Mouse (Mus musculus) kidney, adult 11 months (tissue): ENCODE measurements at regions not wholly inside any gene's neighbourhood (a gene's known extent, or its start where the extent isn't known, plus 50 kb on each side); places are given as distances from the start of the nearest gene placed in this dataset.
A peak's percentile ranks its signal among the peaks of the same experiment; 100 is the strongest.

Experiments used
- DNase-seq: peaks from one replicate; pipeline ENCODE4 v3.0.0; 2022

GRCm38 (mm10) chr5:64463570-64463969 is 307.5 kb downstream of the Tbc1d1 start:
- DNase-seq: no peak

- DNase-seq: no peak
Measured at GRCm38 (mm10) chr5:64466320-64466719, 310.2 kb downstream of the Tbc1d1 start.

GRCm38 (mm10) chr5:64467856-64468255 is 311.8 kb downstream of the Tbc1d1 start:
- no peak for DNase-seq

- no peak for DNase-seq
Measured at GRCm38 (mm10) chr5:64468307-64468706, 312.2 kb downstream of the Tbc1d1 start.

DNA sequence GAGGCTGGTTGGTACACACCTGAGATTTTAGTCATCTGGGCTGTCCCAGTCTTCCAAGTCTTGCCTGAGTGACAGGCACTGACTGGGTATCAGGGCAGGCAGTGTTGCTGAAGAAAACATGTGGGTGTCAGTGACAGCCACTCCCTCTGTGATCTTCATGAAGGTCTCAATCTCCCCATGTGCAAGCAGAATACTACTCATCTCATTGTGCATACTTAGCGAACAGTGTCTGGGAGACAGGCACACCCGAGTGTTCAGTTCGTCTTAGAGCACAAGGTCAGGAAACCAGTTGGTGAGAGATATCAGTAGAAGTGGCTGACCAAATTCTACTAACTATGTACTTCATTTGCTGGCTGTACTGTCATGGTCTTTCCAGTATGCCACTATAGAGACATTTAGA is 315.9 kb downstream of the Tbc1d1 start:
- no peak for DNase-seq

- peak; percentile 9 for DNase-seq
Measured at GRCm38 (mm10) chr5:64472415-64472814, 316.3 kb downstream of the Tbc1d1 start.

- DNase-seq: no peak
Measured at GRCm38 (mm10) chr5:64474868-64475267, 318.8 kb downstream of the Tbc1d1 start.

DNA sequence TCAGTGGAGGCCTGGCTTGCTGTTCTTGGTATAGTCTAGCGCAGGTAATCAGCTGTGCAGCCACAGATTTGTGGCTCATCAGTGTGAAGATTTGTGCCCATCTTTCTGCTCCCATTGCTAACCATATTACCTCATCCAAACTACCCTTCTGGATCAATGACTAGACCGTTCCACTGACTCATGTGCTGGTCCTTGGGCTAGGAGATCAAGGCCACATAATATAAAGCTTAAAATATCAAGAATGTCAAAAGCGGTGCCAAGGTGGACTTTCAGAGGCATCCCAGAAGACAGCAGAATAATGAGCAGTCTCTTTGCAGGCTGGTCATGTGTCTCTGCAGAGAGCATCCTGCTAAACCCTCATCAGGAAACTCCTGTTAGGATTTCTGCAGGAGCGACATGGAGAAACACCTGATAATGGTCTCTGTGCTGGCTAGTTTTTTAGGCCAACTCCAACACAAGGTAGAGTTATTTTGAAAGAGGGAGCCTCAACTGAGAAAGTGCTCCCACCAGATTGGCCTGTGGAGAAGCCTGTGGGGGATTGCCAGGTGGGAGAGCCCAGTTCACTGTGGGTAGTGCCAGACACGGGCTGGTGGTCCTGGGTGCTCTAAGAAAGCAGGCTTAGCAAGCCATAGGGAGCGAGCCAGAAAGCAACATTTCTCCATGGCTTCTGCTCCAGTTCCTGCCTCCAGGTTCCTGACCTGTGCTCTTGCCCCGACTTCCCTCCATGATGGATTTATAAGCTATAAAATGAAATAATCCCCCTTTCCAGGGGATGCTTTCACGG is 319.8 kb downstream of the Tbc1d1 start:
- DNase-seq: no peak

DNA sequence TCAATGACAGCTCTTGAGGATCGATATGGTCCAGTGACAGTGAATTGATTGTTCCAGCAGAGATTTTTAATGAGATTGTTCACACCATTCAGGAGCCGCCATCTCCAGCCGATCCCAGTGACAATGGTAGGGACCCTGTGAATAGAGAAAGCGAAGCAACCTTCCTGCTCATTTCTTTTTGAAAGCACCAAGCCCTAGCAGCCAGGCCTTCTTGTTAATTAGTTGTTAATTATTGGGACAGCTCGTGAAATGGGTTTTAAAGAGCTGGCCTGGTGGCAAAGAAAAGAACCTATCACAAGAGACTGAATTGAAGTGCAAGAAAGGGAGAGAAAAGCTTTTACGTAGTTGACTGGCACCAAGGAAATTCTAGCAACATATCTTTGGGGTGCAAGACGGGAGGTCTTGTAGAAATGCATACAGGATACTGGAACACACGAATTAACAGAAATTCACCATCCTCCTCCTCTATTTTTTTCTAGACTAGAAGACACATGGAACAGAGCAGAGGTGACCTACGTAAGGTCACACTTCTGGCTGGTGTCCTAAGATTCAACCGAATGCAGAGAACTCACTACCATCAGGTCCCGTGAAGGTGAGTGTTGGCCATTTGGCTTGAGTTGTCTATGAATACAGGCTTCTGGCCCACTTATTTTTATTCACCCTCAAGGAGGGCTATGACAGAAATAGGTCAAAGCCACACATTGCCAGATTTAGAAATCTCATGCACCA is 320.7 kb downstream of the Tbc1d1 start:
- no peak for DNase-seq

DNA sequence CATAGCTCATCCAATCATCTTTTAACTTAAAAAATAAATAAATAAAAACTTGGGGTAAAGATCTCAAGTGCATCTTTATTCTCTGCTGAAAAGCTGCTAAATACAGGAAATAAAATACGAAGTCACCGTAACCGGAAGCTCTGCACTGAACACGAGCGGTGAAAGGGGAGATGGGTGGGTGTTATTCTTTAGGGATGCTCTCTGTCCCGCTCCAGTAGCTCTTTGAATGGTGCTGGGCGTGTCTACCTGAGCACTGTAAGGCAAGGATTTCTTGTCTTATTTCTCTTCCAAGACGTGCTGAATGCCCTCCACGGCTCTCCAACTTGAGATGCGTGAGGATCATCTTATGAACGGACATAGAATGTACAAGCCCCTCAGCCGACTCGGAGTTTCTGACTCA is 322.0 kb downstream of the Tbc1d1 start:
- no peak for DNase-seq

DNA sequence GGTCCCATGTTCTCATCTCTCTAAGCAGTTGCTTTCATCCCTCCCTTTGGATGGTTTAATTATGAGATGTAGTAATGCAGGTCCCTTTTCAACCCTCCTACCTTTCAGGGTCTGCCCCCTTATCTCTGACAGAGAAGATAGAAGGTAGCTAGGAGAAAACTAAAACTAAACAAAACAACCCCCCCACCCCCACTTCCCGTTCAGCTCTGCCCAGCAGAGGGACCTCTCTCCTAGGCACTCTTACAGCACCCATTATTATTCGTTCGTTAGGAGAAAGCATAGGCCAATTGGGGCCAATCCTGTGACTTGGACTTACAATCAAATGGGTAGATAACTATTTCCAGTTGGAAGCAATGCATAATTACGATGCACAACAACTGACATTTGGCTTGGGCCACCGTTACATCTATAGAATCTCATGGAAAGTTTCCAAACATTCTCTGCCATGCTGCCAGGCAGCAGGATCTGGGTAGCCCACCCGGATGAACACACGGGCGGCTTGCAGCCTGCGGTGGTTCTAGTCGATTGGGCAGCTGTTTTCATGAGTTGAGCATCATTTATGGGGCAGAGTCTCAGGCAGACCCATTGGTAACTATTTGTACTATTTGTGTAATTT is 322.6 kb downstream of the Tbc1d1 start:
- DNase-seq: no peak

DNA sequence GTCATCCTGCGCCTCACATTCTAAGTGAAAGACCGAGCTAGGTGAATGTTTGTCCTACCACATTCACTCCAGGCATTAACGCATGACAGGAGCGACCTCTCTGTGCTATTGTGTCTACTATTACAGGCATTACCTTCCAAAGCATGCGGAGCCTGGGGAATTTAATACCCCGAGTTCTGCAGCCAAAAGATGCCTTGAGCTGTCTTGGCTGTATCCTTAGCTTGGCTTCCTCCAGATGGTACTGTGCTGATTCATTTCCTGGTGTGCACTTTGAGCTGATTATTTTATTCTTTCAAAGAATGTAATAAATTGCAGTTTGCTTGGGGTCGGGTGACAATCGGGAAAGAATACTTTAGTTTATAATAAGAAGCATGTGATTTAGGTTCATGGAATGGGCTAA is 323.2 kb downstream of the Tbc1d1 start:
- peak; percentile 39 for DNase-seq

DNA sequence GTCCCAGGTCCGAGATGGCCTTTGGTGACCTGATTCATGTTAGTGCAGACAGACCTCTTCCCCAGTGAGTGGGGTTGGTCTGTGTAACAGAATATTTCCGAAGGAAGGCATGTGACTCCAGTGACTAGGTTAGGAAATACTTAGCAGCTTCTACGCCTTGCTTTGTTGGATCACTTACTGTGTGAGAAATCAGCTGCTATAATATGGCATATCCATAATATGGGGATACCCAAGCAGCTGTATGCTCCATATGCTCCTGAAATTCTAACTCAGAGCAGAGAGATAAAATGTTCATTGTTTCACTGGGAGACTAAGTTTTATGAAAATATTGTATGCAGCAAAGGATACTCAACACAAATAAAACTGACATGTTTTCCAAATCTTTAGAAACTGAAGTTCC is 318.1 kb upstream of the Klf3 start:
- no peak for DNase-seq

GRCm38 (mm10) chr5:64485856-64486255 is 317.3 kb upstream of the Klf3 start:
- DNase-seq: no peak

GRCm38 (mm10) chr5:64486761-64487160 is 316.4 kb upstream of the Klf3 start:
- no peak for DNase-seq

DNA sequence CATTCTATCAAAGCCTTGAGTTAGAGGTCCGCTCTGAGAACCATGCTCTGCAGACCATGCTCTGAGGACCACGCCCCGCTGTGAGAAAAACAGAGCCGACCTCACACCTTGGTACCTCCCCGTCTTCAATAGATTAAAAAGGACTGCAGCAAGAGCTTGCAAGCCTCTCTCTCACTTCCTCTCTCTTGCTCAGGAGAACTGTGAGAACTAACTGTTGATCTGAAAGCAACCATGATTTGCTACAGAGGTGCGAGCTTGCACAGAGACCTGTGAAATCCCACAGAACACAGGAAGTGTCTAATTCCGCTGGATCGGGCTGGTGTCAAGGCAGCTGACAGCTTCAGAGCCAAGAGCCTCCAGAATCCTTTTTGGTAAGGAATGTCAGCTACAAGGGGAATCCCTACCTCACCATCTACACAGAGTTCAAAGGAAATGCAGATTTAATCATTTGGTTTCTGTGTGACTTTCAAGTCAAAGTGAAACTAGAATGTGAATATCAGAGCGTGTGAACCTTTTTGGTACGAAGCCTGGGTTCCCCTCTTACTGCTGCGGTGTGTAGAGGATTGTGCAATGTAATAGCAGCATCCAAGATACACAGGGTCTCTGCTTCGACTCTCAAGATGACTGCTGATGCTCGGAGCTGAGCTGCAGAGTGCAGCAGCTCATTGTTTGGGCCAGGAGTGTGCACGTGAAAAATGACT is 315.3 kb upstream of the Klf3 start:
- peak; percentile 10 for DNase-seq

DNA sequence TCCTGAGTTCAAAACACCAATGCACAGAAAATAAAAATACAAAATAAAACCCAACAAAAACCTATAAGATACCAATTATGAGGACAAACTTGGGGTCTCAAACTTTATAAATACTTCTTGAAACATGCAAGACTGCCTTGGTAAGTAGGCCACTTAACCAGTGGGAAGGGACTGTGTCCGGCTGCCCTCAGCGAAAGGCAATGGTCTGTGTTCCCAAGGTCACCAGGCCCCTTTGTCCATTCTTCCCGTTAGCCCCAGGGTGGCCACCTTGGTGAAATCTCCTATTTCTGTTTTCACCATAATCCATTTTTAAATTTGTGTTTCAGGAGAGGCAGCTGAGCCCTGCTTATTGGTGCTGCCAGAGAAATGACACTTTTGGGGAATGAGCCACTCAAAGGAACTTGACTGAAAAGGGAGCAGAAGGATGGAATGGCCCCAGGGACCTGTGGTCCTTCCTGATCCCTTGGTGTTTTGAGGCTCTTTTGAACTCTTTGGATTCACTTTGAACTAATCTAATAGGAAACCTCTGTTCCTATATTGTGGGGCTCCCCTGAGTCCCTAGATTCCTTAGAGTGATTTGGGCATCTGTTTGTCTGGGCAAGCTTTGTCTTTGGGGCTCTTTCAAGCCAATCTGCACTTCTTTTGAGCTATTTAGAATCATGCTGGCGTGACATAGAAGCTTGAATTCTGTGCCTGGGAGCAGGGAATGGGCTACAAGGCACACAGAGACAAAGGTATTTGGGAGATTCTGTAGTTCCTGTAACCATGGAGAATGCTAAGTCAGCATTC is 313.3 kb upstream of the Klf3 start:
- DNase-seq: no peak

GRCm38 (mm10) chr5:64490445-64490950 is 312.7 kb upstream of the Klf3 start:
- no peak for DNase-seq

GRCm38 (mm10) chr5:64494429-64494828 is 308.8 kb upstream of the Klf3 start:
- no peak for DNase-seq

- DNase-seq: no peak
Measured at GRCm38 (mm10) chr5:64496853-64497252, 306.3 kb upstream of the Klf3 start.

DNA sequence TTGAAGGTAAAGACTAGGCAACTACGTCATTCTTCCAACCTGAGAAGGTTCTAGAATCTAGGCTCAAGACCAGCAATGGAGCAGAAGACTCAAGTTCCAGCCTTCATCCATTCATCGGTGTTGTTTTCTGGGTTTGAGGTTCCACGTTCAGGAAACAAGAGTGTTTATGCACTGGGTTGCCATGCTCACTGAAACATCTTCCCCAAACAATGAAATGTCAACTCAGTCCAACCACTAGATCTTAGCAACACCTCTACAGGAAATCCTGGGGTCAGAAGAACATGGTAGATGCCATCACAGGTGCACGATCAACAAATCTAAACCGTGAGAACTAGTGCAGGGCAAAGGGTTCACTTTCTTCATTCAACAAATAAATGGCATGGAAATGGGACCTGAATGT is 304.8 kb upstream of the Klf3 start:
- DNase-seq: no peak

- no peak for DNase-seq
Measured at GRCm38 (mm10) chr5:64499131-64499530, 304.1 kb upstream of the Klf3 start.
